Mouse (Mus musculus): ENCODE data around the gene Pdcl2. TPM values are rescaled to one million over a fixed set of nuclear protein-coding genes. Genes with fewer than 3 reads are reported as not detected.

Pdcl2 gene
- total and polyA plus RNA-seq, 2 experiments = not detected

DNA sequence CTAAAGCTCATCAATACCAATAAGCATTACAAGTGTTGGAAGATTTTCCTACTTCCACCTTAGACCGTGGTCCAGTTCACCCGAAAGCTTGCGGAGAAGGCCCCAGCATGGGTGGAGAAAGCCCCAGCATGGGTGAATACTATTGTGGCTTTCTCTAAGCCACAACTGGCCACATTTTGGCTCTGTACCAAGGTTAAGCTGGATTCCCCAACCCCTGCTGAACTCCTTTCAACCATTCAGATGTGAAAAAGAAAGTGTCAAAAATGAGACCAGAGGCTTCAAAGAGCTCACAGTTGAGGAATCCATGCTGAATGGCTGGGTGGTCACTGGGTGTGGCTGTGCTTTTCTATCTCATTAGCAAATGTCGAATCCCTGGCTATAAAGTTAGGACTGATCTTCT lies 2.9 kb upstream of the Pdcl2 start:
- TF ChIP-seq POLR2A (IDR thresholded peaks at IDR 0.05; ENCODE audit: extremely low read depth, insufficient read depth, low read length) (no peak), CTCF (IDR thresholded peaks at IDR 0.05; ENCODE audit: low read depth, low read length) (no peak)
- no peaks in the 10 kb centered on the region for H3K79me2 ChIP-seq (ENCODE audit: control insufficient read depth, insufficient read depth, low read length)
- no peak overlapping the region for H3K4me3 ChIP-seq (ENCODE audit: insufficient read depth, low read depth, low read length)
- H3K27ac ChIP-seq (replicated peaks; ENCODE audit: insufficient read depth, low read depth, low read length) = no peak overlapping the region
- no peaks in the 10 kb centered on the region for H3K27me3 ChIP-seq (ENCODE audit: control insufficient read depth, insufficient read depth, low read length)
- no peaks in the 10 kb centered on the region for H3K4me1 ChIP-seq (ENCODE audit: control insufficient read depth, insufficient read depth, low read length)
- 85% methylated on average over 4 of the region's 4 CpGs for WGBS
- H3K36me3 ChIP-seq (ENCODE audit: control insufficient read depth, insufficient read depth, low read length) = no peaks in the 10 kb centered on the region
- no peak overlapping the region for H3K9ac ChIP-seq (ENCODE audit: low read depth, low read length)
- DNase-seq (ENCODE audit: extremely low read depth, low read depth, low spot score) = no peak

DNA sequence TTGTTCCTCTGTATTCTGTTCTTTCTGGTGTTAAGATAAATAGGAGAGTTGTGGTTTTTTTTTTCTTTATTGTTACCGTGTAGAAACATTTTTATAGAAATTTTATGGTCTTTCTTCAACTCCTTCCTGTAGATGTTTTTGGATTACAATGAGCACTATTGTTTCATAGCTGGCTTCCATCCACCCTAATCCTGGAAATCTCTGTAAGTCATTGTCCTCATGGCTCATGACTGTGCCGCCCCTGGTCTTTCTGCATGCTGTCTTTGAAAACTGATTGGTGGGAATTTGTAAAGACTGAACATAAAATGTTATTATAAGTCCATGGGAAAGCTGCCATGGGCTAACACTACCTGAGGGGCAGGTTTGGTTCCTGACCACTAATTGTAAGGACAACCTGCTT lies 3.7 kb downstream of the Pdcl2 start:
- no peaks in the 10 kb centered on the region for H3K4me1 ChIP-seq (ENCODE audit: control insufficient read depth, insufficient read depth, low read length)
- no peak overlapping the region for H3K9ac ChIP-seq (ENCODE audit: low read depth, low read length)
- H3K4me3 ChIP-seq (ENCODE audit: insufficient read depth, low read depth, low read length) = no peak overlapping the region
- H3K36me3 ChIP-seq (ENCODE audit: control insufficient read depth, insufficient read depth, low read length) = no peaks in the 10 kb centered on the region
- TF ChIP-seq CTCF (IDR thresholded peaks at IDR 0.05; ENCODE audit: low read depth, low read length) = no peak
- no peak for TF ChIP-seq POLR2A (IDR thresholded peaks at IDR 0.05; ENCODE audit: extremely low read depth, insufficient read depth, low read length)
- 82% methylated on average over 2 of the region's 2 CpGs for WGBS
- H3K79me2 ChIP-seq (ENCODE audit: control insufficient read depth, insufficient read depth, low read length) = no peaks in the 10 kb centered on the region
- no peak for DNase-seq (ENCODE audit: extremely low read depth, low read depth, low spot score)
- no peak overlapping the region for H3K27ac ChIP-seq (replicated peaks; ENCODE audit: insufficient read depth, low read depth, low read length)
- no peaks in the 10 kb centered on the region for H3K27me3 ChIP-seq (ENCODE audit: control insufficient read depth, insufficient read depth, low read length)

DNA sequence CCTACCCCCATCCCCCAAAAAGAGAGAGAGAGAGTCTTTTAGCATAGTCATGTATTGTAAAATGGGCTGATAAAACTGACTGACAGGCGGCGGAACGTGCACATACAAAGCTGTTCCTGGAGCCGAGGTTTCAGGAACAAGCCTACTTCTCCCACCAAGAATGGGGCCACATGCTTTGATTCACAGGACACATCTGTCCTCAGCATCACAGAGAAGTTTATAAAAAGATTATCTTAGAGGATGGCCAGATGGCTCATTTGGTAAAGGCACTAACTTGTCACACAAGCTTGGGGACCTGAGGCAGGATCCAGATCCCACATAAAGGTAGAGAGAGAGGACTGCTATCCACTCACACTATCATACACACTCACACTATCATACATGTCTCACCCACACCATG lies 5.8 kb downstream of the Pdcl2 start:
- Histone ChIP-seq H3K27me3 (ENCODE audit: control insufficient read depth, insufficient read depth, low read length) (no peaks in the 10 kb centered on the region), H3K79me2 (ENCODE audit: control insufficient read depth, insufficient read depth, low read length) (no peaks in the 10 kb centered on the region)

DNA sequence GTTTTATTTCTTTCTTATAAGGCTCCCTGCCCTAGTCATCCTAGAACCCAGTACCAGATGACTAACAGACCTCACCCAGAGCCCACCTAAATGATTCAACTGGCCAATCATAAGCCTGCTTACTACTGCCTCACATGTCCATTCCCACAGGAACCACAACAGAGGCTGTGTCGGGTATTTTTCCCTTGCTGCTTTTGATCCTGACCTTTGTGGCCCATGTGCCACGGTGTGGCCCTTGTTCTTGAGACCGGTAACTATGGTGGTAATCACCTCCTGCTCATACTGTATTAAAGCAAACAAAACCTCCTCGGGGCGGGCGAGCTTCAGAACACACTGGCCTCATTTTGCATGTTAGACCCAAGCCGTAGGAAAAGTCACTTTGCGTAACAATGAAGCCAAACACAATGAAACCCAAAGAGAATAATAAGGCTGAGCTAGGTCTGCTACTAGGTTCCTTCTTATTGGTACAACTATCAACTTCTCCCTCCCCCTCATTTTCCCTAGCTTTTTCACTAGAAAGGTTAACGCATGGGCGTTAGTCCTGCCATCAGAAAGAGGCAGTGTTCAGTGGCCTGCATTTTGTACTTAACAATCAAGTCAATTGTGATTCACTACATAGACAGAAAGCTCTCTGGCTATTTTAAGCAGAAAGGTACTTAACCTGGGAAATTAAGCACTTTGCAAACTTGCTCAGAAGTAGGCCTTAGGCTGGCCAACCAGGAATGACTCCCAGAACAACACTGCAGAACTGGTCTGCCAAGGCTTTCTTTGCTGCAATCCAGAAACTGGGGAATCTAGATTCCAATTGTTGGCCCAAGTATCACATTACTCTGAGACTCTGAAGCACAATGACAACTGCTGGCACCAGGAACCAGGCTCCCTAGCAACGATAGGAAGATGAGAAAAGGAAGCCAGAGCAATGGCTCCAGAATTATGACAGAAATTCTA lies 9.4 kb downstream of the Pdcl2 start:
- H3K79me2 ChIP-seq (ENCODE audit: control insufficient read depth, insufficient read depth, low read length) = no peaks in the 10 kb centered on the region
- H3K4me1 ChIP-seq (ENCODE audit: control insufficient read depth, insufficient read depth, low read length) = no peaks in the 10 kb centered on the region
- DNase-seq (ENCODE audit: extremely low read depth, low read depth, low spot score) = no peak
- no peak overlapping the region for H3K9ac ChIP-seq (ENCODE audit: low read depth, low read length)
- WGBS = 69% methylated on average over 11 of the region's 11 CpGs
- no peak overlapping the region for H3K27ac ChIP-seq (replicated peaks; ENCODE audit: insufficient read depth, low read depth, low read length)
- no peak for TF ChIP-seq CTCF (IDR thresholded peaks at IDR 0.05; ENCODE audit: low read depth, low read length)
- no peak for TF ChIP-seq POLR2A (IDR thresholded peaks at IDR 0.05; ENCODE audit: extremely low read depth, insufficient read depth, low read length)
- H3K36me3 ChIP-seq (ENCODE audit: control insufficient read depth, insufficient read depth, low read length) = no peaks in the 10 kb centered on the region
- no peaks in the 10 kb centered on the region for H3K27me3 ChIP-seq (ENCODE audit: control insufficient read depth, insufficient read depth, low read length)
- no peak overlapping the region for H3K4me3 ChIP-seq (ENCODE audit: insufficient read depth, low read depth, low read length)

More for the DNA sequence above, 5.8 kb downstream of the Pdcl2 start:
- no peaks in the 10 kb centered on the region for H3K36me3 ChIP-seq (ENCODE audit: control insufficient read depth, insufficient read depth, low read length)
- H3K4me1 ChIP-seq (ENCODE audit: control insufficient read depth, insufficient read depth, low read length) = no peaks in the 10 kb centered on the region
- H3K4me3 ChIP-seq (ENCODE audit: insufficient read depth, low read depth, low read length) = no peak overlapping the region
- 91% methylated on average over 4 of the region's 4 CpGs for WGBS
- no peak for DNase-seq (ENCODE audit: extremely low read depth, low read depth, low spot score)
- no peak overlapping the region for H3K9ac ChIP-seq (ENCODE audit: low read depth, low read length)
- no peak overlapping the region for H3K27ac ChIP-seq (replicated peaks; ENCODE audit: insufficient read depth, low read depth, low read length)
- no peak for TF ChIP-seq POLR2A (IDR thresholded peaks at IDR 0.05; ENCODE audit: extremely low read depth, insufficient read depth, low read length)

- TF ChIP-seq POLR2A (IDR thresholded peaks at IDR 0.05; ENCODE audit: extremely low read depth, insufficient read depth, low read length) = no peak
- no peak for TF ChIP-seq CTCF (IDR thresholded peaks at IDR 0.05; ENCODE audit: low read depth, low read length)
- no peak for DNase-seq (ENCODE audit: extremely low read depth, low read depth, low spot score)
- 82% methylated on average over 2 of the region's 2 CpGs for WGBS
- H3K79me2 ChIP-seq (ENCODE audit: control insufficient read depth, insufficient read depth, low read length) = peaks cover 3% of the 10 kb centered on the region; the same call in 1 of the 2 replicates
- H3K4me3 ChIP-seq (ENCODE audit: insufficient read depth, low read depth, low read length) = no peak overlapping the region
- no peak overlapping the region for H3K27ac ChIP-seq (replicated peaks; ENCODE audit: insufficient read depth, low read depth, low read length)
- 0 out of 2 replicates have a peak, but pooled peaks cover 2% of the 10 kb centered on the region for H3K4me1 ChIP-seq (ENCODE audit: control insufficient read depth, insufficient read depth, low read length)
- H3K9ac ChIP-seq (ENCODE audit: low read depth, low read length) = no peak overlapping the region
- H3K36me3 ChIP-seq (ENCODE audit: control insufficient read depth, insufficient read depth, low read length) = no peaks in the 10 kb centered on the region
- H3K27me3 ChIP-seq (ENCODE audit: control insufficient read depth, insufficient read depth, low read length) = no peaks in the 10 kb centered on the region
Observed at GRCm38 (mm10) chr5:76308206-76308605, 22.8 kb downstream of the Pdcl2 start.

DNA sequence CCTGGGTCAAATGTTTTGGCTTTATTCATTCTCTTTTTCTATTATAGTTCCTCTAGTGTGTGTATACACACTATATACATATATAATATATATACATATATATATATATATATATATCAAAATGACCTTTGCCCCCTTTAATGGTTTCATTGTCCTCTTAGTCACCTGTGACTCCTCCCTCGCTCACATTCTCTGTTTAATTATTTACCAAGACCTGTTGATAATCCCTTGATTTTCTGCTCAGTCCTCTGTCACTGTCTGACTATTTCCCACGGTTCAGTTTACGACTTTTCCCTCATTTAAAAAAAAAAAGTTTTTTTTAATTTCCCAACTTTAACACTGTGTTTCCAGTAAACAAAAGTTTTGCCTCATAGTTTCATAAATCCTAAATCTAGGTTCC lies 24.7 kb downstream of the Pdcl2 start:
- Histone ChIP-seq H3K9ac (ENCODE audit: low read depth, low read length) (no peak overlapping the region), H3K27ac (replicated peaks; ENCODE audit: insufficient read depth, low read depth, low read length) (no peak overlapping the region), H3K4me3 (ENCODE audit: insufficient read depth, low read depth, low read length) (no peak overlapping the region), H3K27me3 (ENCODE audit: control insufficient read depth, insufficient read depth, low read length) (no peaks in the 10 kb centered on the region), H3K36me3 (ENCODE audit: control insufficient read depth, insufficient read depth, low read length) (no peaks in the 10 kb centered on the region; the same call in 1 of the 2 replicates), H3K79me2 (ENCODE audit: control insufficient read depth, insufficient read depth, low read length) (peaks cover 3% of the 10 kb centered on the region; the same call in 1 of the 2 replicates), H3K4me1 (ENCODE audit: control insufficient read depth, insufficient read depth, low read length) (peaks cover 3% of the 10 kb centered on the region; the same call in 1 of the 2 replicates)
- DNase-seq (ENCODE audit: extremely low read depth, low read depth, low spot score) = peak; percentile 74
- 29% methylated on average over 3 of the region's 3 CpGs for WGBS
- TF ChIP-seq POLR2A (IDR thresholded peaks at IDR 0.05; ENCODE audit: extremely low read depth, insufficient read depth, low read length) (no peak), CTCF (IDR thresholded peaks at IDR 0.05; ENCODE audit: low read depth, low read length) (no peak)
